Mouse (Mus musculus) liver, embryonic 11.5 days (tissue): ENCODE data around the gene Ccr7. TPM values are rescaled to one million over a fixed set of nuclear protein-coding genes. Genes with fewer than 3 reads are reported as not detected.

Source experiments
- ATAC-seq: fragments of 200-750 bp; cut with Nextera tagmentation; replicated peaks from 2 replicates; pipeline ENCODE4 v1.8.0; 2017; ENCODE audit warnings: moderate number of reproducible peaks, mild to moderate bottlenecking, moderate TSS enrichment, moderate library complexity; ENCODE audit not compliant: low FRiP score
- DNase-seq: peaks from one replicate; pipeline ENCODE4 v3.0.0-alpha.2; 2017; ENCODE audit warnings: low spot score
- H3K27ac ChIP-seq: fragments of 300-500 bp; sonication (generic); 2 replicates; pipeline ENCODE4 v1.5.1; 2014; ENCODE audit warnings: mild to moderate bottlenecking, low read depth, low read length, control low read depth
- H3K27me3 ChIP-seq: fragments of 300-500 bp; sonication (generic); replicated peaks from 2 replicates; pipeline ENCODE4 v1.6.1; 2014; ENCODE audit warnings: low read length, mixed read lengths; ENCODE audit not compliant: control insufficient read depth, insufficient read depth
- H3K36me3 ChIP-seq: fragments of 300-500 bp; sonication (generic); 2 replicates; pipeline ENCODE4 v1.6.1; 2014; ENCODE audit warnings: mild to moderate bottlenecking, low read length, moderate library complexity, mixed read lengths; ENCODE audit not compliant: control insufficient read depth, insufficient read depth
- H3K4me1 ChIP-seq: fragments of 300-500 bp; sonication (generic); replicated peaks from 2 replicates; pipeline ENCODE4 v1.6.1; 2014; ENCODE audit warnings: low read length, mixed read lengths; ENCODE audit not compliant: control insufficient read depth, insufficient read depth
- H3K4me2 ChIP-seq: fragments of 300-500 bp; sonication (generic); 2 replicates; pipeline ENCODE4 v1.6.1; 2014; ENCODE audit warnings: mild to moderate bottlenecking, control low read depth, moderate library complexity
- H3K4me3 ChIP-seq: fragments of 300-500 bp; sonication (generic); 2 replicates; pipeline ENCODE4 v1.5.1; 2014; ENCODE audit warnings: low read depth, low read length, control low read depth
- H3K9ac ChIP-seq: fragments of 300-500 bp; sonication (generic); 2 replicates; pipeline ENCODE4 v1.6.1; 2014; ENCODE audit warnings: low read depth, low read length, control low read depth
- H3K9me3 ChIP-seq: fragments of 300-500 bp; sonication (generic); 2 replicates; pipeline ENCODE4 v1.6.1; 2016; ENCODE audit warnings: low read length, inconsistent platforms, mixed read lengths; ENCODE audit not compliant: control insufficient read depth
- WGBS: fragments of 180-500 bp; shearing (Covaris S2); extraction: QIAGEN DNeasy Blood & Tissue Kit; methylation state at CpG from one replicate; pipeline ENCODE4 v1.1.7; 2014; 5-methylcytosine and 5-hydroxymethylcytosine counted together
- polyA plus RNA-seq: library from polyadenylated mRNA; unstranded; fragments of >200 nt; fragmentation: Nextera tagmentation; extraction: Ambion mirVana; gene quantifications from 2 replicates; pipeline ENCODE4 v1.2.1, GENCODE M21; 2014

Ccr7 gene
- polyA plus RNA-seq, 1 experiment from 2014 or later = 0.36 TPM

DNA sequence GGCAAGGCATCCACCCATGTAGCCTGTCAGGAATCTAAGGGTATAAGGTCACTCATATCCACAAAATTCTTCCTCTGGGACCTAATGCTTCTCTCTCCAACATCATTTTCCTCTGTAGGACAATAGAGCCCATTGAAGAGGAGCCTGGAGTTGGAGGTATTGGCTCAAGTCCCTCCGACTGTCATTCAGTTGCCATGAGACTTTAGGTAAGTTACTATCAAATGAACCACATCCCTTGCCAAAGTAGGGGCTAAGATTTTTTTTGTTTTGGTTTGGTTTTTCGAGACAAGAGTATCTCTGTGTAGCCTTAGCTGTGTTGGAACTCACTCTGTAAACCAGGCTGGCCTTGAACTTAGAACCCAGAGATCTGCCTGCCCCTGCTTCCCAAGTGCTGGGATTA, 16.6 kb upstream of the Ccr7 start:
- no peak overlapping the region for H3K4me3 ChIP-seq
- H3K9me3 ChIP-seq = no peaks in the 10 kb centered on the region
- H3K4me2 ChIP-seq = no peak overlapping the region
- DNase-seq = no peak
- ATAC-seq = no peak
- WGBS = 58% methylated on average over 2 of the region's 2 CpGs
- no peak overlapping the region for H3K9ac ChIP-seq
- no peaks in the 10 kb centered on the region for H3K27me3 ChIP-seq
- no peaks in the 10 kb centered on the region for H3K4me1 ChIP-seq
- H3K27ac ChIP-seq = no peak overlapping the region
- H3K36me3 ChIP-seq = no peaks in the 10 kb centered on the region

DNA sequence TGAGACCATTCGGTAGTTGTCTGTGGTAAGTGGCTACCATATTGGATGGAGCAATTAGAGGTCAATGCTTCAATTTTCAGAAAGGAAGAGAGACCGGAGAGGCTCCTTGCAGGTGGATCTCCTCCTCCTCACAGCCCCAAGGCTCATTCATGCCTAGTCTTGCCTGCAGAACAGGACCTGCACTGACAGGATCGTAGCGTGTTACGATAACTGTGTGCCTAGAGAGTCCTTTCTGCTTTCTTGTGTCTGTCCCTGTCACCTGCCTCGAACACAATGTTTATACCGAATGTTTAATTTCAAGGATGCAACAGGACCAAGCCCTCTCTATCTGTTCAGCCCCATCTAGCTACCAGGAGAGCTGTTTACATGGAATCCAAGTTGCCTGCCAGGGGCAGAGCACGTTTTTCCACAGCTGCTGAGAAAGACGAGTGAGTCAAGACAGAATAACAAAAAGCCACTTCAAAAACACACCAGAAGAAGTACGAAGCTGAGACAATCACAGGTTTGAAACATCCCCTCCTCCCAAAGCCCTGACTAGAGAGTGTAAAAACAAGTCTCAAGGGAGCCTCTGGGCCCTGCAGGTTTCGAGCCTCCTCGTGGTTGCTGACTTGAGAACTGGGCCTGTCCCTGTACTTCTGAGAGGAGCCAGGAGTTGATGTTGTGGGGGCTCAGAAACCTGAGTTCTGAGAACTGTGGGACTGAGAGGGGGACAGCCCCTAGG, 15.8 kb upstream of the Ccr7 start:
- no peaks in the 10 kb centered on the region for H3K4me1 ChIP-seq
- 72% methylated on average over 12 of the region's 12 CpGs for WGBS

GRCm38 (mm10) chr11:99170005-99170404, 15.1 kb upstream of the Ccr7 start:
- no peak for ATAC-seq
- 84% methylated on average over 6 of the region's 6 CpGs for WGBS
- H3K4me3 ChIP-seq = no peak overlapping the region

More for the DNA sequence above, 15.8 kb upstream of the Ccr7 start:
- H3K4me2 ChIP-seq = no peak overlapping the region
- no peaks in the 10 kb centered on the region for H3K9me3 ChIP-seq
- H3K27ac ChIP-seq = no peak overlapping the region
- no peaks in the 10 kb centered on the region for H3K36me3 ChIP-seq
- DNase-seq (no peak), ATAC-seq (no peak)
- H3K27me3 ChIP-seq = no peaks in the 10 kb centered on the region
- no peak overlapping the region for H3K9ac ChIP-seq
- H3K4me3 ChIP-seq = no peak overlapping the region

GRCm38 (mm10) chr11:99169438-99169837, 14.6 kb upstream of the Ccr7 start:
- no peak overlapping the region for H3K9ac ChIP-seq
- no peak for ATAC-seq
- H3K36me3 ChIP-seq = no peaks in the 10 kb centered on the region
- no peak overlapping the region for H3K4me2 ChIP-seq
- no peaks in the 10 kb centered on the region for H3K4me1 ChIP-seq
- H3K4me3 ChIP-seq = no peak overlapping the region
- no peaks in the 10 kb centered on the region for H3K27me3 ChIP-seq
- no peak for DNase-seq
- 87% methylated on average over 2 of the region's 2 CpGs for WGBS
- no peaks in the 10 kb centered on the region for H3K9me3 ChIP-seq
- H3K27ac ChIP-seq = no peak overlapping the region

More at GRCm38 (mm10) chr11:99170005-99170404, 15.1 kb upstream of the Ccr7 start:
- DNase-seq = no peak
- no peak overlapping the region for H3K9ac ChIP-seq
- no peak overlapping the region for H3K27ac ChIP-seq
- no peaks in the 10 kb centered on the region for H3K4me1 ChIP-seq
- no peaks in the 10 kb centered on the region for H3K36me3 ChIP-seq
- H3K27me3 ChIP-seq = no peaks in the 10 kb centered on the region
- H3K9me3 ChIP-seq = no peaks in the 10 kb centered on the region
- no peak overlapping the region for H3K4me2 ChIP-seq

DNA sequence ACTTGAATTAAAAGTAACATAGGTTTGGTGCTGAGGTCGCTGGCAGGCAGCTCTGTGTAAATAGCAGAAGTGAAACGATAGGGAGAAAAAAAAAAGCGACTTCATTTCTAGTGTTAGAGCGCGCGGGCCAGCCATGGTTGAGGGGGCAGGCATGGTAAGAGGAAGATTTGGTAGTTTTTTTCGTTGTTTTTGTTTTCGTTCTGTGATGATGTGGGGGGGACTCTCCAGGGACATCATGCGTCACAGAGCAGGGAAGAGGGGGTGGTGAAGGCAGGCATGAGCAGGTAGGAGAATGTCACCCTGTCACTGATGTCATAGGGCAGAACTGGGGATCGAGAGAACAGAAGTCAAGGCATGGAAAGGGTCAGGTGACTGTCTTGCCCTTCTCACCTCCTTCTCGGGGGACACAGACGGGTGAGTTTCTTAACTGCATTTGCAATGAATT, 13.2 kb upstream of the Ccr7 start:
- DNase-seq (no peak), ATAC-seq (no peak)
- Histone ChIP-seq H3K27ac (no peak overlapping the region), H3K27me3 (no peaks in the 10 kb centered on the region), H3K9ac (no peak overlapping the region), H3K9me3 (no peaks in the 10 kb centered on the region), H3K4me2 (no peak overlapping the region), H3K4me1 (no peaks in the 10 kb centered on the region), H3K4me3 (no peak overlapping the region), H3K36me3 (no peaks in the 10 kb centered on the region)
- WGBS = 69% methylated on average over 12 of the region's 12 CpGs

DNA sequence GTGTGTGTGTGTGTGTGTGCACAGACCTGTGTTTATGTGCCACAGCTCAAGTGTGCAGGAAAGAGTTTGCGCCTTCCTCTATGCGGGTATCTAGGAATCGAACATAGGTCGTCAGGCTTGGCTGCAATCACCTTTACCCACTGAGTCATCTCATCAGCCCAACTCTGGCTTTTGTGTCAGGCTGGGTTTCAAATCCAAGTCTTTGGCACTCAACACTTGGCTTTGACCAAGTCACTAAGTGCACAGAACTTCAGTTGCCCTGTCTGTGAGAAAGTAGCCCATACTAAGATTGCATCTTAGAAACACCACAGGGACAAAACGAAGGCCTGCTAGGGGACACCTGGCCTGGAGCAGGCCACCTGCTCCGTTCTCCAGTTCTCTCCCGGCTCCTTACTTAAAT, 12.7 kb upstream of the Ccr7 start:
- DNase-seq (no peak), ATAC-seq (no peak)
- WGBS = 85% methylated on average over 7 of the region's 7 CpGs
- H3K9me3 ChIP-seq = no peaks in the 10 kb centered on the region
- no peaks in the 10 kb centered on the region for H3K27me3 ChIP-seq
- H3K4me3 ChIP-seq = no peak overlapping the region
- no peak overlapping the region for H3K9ac ChIP-seq
- no peak overlapping the region for H3K27ac ChIP-seq
- no peaks in the 10 kb centered on the region for H3K4me1 ChIP-seq
- H3K36me3 ChIP-seq = no peaks in the 10 kb centered on the region
- no peak overlapping the region for H3K4me2 ChIP-seq

- no peaks in the 10 kb centered on the region for H3K27me3 ChIP-seq
- no peak overlapping the region for H3K4me3 ChIP-seq
- WGBS = 91% methylated on average over 7 of the region's 7 CpGs
- ATAC-seq = no peak
- DNase-seq = no peak
- H3K9ac ChIP-seq = no peak overlapping the region
- H3K4me2 ChIP-seq = no peak overlapping the region
- no peaks in the 10 kb centered on the region for H3K36me3 ChIP-seq
- H3K9me3 ChIP-seq = no peaks in the 10 kb centered on the region
- no peaks in the 10 kb centered on the region for H3K4me1 ChIP-seq
- no peak overlapping the region for H3K27ac ChIP-seq
These were observed 11.4 kb upstream of the Ccr7 start for GRCm38 (mm10) chr11:99166241-99166640.

DNA sequence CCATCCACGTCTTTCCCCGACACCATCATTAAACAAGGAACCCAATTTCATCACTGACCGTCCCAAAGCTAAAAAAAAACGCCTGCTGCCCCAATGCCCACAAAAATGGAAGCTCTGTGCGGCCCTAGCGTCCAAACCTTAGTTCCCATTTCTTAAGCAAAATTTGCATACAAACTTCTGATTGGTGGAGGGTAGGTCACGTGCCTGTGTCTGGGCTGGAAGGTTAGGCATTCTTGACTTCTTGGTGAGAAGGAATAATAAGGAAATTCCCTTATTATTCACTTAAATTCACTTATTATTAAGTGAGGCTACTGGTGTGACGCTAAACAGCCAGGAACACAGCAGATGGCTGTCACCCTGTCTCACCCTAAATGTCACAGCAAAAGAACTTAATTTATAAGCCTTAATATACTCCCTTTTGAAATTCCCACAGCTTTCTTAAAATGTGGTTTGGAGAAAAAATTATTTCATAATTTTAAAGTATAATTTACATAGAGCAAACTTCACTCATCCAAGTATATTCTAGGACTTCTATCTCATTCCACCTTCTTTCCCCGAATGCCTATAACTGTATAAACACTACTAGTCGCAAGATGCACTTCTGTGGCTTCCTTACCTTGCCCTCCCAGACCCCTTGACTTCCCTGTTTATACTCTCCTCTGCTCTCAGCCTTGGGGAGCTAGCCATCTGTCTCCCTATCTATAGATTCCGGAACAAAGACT, 10.3 kb upstream of the Ccr7 start:
- H3K36me3 ChIP-seq = no peaks in the 10 kb centered on the region
- no peak overlapping the region for H3K27ac ChIP-seq
- no peaks in the 10 kb centered on the region for H3K27me3 ChIP-seq
- no peak overlapping the region for H3K9ac ChIP-seq
- WGBS = 57% methylated on average over 11 of the region's 11 CpGs
- no peak overlapping the region for H3K4me3 ChIP-seq
- DNase-seq (no peak), ATAC-seq (no peak)
- H3K4me1 ChIP-seq = no peaks in the 10 kb centered on the region
- no peaks in the 10 kb centered on the region for H3K9me3 ChIP-seq
- H3K4me2 ChIP-seq = no peak overlapping the region
